Mouse (Mus musculus): ENCODE data around the gene Ehd3.

- TF ChIP-seq CTCF (IDR thresholded peaks at IDR 0.05; ENCODE audit: control insufficient read depth, insufficient read depth, low read length) = no peak
- no peak for TF ChIP-seq POLR2A (IDR thresholded peaks at IDR 0.05; ENCODE audit: borderline replicate concordance, control insufficient read depth, low read depth, low read length)
Measured at GRCm38 (mm10) chr17:73879262-73879916, 75.5 kb downstream of the Ehd3 start.

Data from bone marrow, adult 2 months (tissue).